Mouse (Mus musculus): ENCODE measurements at regions not wholly inside any gene's neighbourhood (a gene's known extent, or its start where the extent isn't known, plus 50 kb on each side); places are given as distances from the start of the nearest gene placed in this dataset.

DNA sequence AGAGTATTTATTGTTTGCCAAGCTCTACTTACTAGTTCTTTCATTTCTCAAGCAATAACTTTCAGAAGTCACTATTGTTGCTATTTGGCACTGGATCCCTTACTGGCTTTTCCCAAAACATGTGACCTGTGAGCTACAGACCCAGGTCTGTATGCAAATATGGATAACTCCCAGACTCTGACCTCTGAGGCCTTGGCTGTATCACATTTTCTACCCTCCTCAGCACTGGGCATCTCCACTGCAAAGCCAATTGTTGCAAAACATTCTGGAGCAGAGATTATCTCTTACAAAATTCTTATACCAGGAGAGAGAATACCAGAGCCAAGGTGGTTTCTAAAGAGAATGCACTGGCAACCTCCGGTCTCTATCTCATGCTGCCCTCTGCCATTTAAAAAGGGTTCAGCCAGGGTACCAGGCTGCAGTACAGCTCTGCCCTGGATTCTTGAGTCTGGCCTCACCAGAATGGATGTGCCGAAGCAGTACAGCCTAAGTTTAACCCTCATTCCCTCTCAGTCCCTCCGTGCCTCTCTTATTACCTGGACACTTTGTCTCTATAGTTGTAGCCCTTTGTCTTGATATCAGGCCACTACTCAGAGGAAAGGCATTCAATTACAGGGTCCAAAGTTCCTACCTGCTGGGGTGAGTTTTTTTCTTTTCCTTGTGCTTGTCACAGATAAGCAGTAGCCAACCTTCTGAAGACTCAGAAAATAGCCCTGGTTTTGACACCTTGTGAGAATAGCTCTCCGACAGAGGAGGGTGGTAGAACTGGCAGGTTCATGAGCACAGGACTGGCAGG, 101.2 kb upstream of the Vwc2 start:
- peak; percentile 47 for DNase-seq (ENCODE audit: low read depth)

GRCm38 (mm10) chr11:11013581-11013980, 100.4 kb upstream of the Vwc2 start:
- peak; percentile 34 for DNase-seq (ENCODE audit: low read depth)

- peak; percentile 47 for DNase-seq (ENCODE audit: low read depth)
Measured at GRCm38 (mm10) chr11:11014088-11014487, 99.9 kb upstream of the Vwc2 start.

DNA sequence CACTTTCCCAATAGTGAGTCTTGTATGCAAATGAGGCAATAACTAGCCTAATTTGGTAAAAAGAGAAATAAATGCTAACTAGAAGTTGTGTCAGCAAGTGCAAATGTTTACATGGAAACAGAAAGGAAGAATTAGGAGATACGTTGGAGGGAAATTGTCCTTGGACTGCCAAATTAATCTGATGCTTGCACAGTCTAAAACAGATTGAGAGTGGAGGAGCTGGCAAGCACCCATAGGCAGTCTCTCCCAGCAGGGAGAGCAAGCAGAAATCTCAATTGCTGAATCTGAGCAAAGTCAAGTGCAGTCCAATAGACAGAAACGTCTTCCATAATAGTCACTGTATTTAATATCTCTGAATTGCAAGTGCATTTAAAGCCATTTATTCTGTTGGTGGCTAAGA, 99.5 kb upstream of the Vwc2 start:
- no peak for DNase-seq (ENCODE audit: low read depth)

GRCm38 (mm10) chr11:11028849-11029248, 85.2 kb upstream of the Vwc2 start:
- no peak for DNase-seq (ENCODE audit: low read depth)

All from gonadal fat pad, adult 2 months (tissue).